Mouse (Mus musculus): ENCODE results near the gene Atg16l2. TPM values are rescaled to one million over a fixed set of nuclear protein-coding genes. Genes with fewer than 3 reads are reported as not detected.

Atg16l2 gene
- polyA plus RNA-seq, 1 experiment from 2014 or later, result 25.8 TPM

- Histone ChIP-seq H3K36me3 (peaks cover 26% of the 10 kb centered on the region), H3K27me3 (no peaks in the 10 kb centered on the region), H3K4me2 (no peak overlapping the region), H3K4me1 (replicated peaks) (no peaks in the 10 kb centered on the region), H3K9me3 (no peaks in the 10 kb centered on the region), H3K9ac (replicated peaks) (no peak overlapping the region), H3K4me3 (replicated peaks) (no peak overlapping the region), H3K27ac (no peak overlapping the region)
- WGBS, result 79% methylated on average over 3 of the region's 3 CpGs
- ATAC-seq (ENCODE audit: insufficient number of reproducible peaks, insufficient read depth, low FRiP score, low TSS enrichment, low read depth), result no peak
Measured at GRCm38 (mm10) chr7:101267457-101268259, 34.4 kb downstream of the Atg16l2 start.

DNA sequence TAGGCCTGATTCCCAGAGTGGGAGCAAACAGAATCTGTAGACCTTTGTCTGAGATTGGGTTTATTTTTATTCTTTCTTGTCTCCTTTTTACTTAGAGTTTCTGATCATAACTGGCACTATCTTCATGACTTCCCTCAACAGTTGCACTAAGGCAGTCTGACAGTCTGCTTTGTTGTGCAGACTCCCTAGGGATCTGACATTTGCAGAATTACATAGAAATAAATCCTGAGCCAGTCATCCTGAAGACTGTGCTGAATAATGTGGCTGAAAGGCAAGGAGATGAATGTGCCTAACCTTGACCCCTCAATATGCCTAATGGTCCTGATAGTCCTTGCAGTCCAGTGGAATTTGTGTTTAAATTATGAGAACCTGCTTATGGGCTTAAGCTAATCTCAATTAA is 38.5 kb downstream of the Atg16l2 start:
- Histone ChIP-seq H3K27ac (no peak overlapping the region), H3K4me1 (replicated peaks) (no peaks in the 10 kb centered on the region), H3K27me3 (no peaks in the 10 kb centered on the region), H3K4me3 (replicated peaks) (no peak overlapping the region), H3K4me2 (no peak overlapping the region), H3K9ac (replicated peaks) (no peak overlapping the region), H3K9me3 (no peaks in the 10 kb centered on the region), H3K36me3 (peaks cover 33% of the 10 kb centered on the region)
- ATAC-seq (ENCODE audit: insufficient number of reproducible peaks, insufficient read depth, low FRiP score, low TSS enrichment, low read depth), result no peak

- Histone ChIP-seq H3K9me3 (no peaks in the 10 kb centered on the region), H3K4me3 (replicated peaks) (no peak overlapping the region), H3K4me1 (replicated peaks) (no peaks in the 10 kb centered on the region), H3K27ac (no peak overlapping the region), H3K9ac (replicated peaks) (no peak overlapping the region), H3K27me3 (no peaks in the 10 kb centered on the region), H3K4me2 (no peak overlapping the region), H3K36me3 (peaks cover 30% of the 10 kb centered on the region)
- 90% methylated on average over 4 of the region's 4 CpGs for WGBS
- ATAC-seq (ENCODE audit: insufficient number of reproducible peaks, insufficient read depth, low FRiP score, low TSS enrichment, low read depth), result no peak
Measured at GRCm38 (mm10) chr7:101261941-101262546, 40.0 kb downstream of the Atg16l2 start.

DNA sequence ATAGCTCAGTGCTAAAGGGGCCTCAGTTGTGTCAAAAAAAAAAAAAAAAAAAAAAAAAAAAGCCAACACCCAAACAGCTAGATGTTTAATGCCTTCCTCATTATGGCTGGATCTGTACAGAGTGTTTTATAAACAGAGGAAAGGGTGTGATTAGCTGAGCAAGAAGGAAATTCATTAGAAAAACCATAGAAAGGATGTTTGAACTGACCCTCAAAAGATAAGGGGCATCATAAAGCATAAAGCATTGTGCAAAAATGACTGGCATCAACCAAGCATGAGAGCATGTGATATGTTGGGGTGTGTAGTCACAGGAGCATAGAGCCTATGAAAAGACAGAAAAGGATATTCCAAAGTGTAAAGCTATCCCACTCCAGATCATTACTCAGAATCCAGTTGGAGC is 43.6 kb downstream of the Atg16l2 start:
- no peak for ATAC-seq (ENCODE audit: insufficient number of reproducible peaks, insufficient read depth, low FRiP score, low TSS enrichment, low read depth)
- Histone ChIP-seq H3K9ac (replicated peaks) (no peak overlapping the region), H3K36me3 (peaks cover 51% of the 10 kb centered on the region)

GRCm38 (mm10) chr7:101253071-101253470 is 49.0 kb downstream of the Atg16l2 start:
- Histone ChIP-seq H3K9ac (replicated peaks) (no peak overlapping the region), H3K4me2 (no peak overlapping the region), H3K4me3 (replicated peaks) (no peak overlapping the region), H3K27me3 (no peaks in the 10 kb centered on the region), H3K36me3 (peaks cover 43% of the 10 kb centered on the region), H3K9me3 (no peaks in the 10 kb centered on the region), H3K4me1 (replicated peaks) (no peaks in the 10 kb centered on the region), H3K27ac (no peak overlapping the region)
- no peak for ATAC-seq (ENCODE audit: insufficient number of reproducible peaks, insufficient read depth, low FRiP score, low TSS enrichment, low read depth)
- WGBS, result 68% methylated on average over 2 of the region's 2 CpGs

More for the DNA sequence above, 43.6 kb downstream of the Atg16l2 start:
- Histone ChIP-seq H3K27me3 (no peaks in the 10 kb centered on the region), H3K27ac (no peak overlapping the region), H3K4me3 (replicated peaks) (no peak overlapping the region), H3K4me2 (no peak overlapping the region), H3K9me3 (no peaks in the 10 kb centered on the region), H3K4me1 (replicated peaks) (no peaks in the 10 kb centered on the region)

DNA sequence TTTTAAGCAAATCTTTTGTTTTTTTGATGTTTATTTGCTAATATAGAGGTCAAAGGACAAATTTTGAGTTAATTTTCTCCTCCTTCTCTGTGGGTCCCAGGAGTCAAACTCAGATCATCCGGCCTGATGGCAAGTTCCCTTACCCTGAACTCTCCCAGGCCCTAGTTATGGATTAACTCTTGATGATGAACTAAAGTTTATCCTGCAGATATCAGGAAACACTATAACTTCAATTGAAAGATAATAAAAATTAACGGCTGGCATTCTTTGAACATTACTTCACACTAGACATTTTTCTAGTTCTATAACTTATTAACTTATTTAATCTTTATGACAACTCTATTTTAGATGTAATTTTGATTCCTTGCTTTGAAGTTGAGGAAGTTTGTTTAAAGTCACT is 52.9 kb downstream of the Atg16l2 start:
- Histone ChIP-seq H3K9me3 (no peaks in the 10 kb centered on the region), H3K4me1 (replicated peaks) (no peaks in the 10 kb centered on the region), H3K9ac (replicated peaks) (no peak overlapping the region), H3K4me2 (no peak overlapping the region), H3K36me3 (peaks cover 32% of the 10 kb centered on the region), H3K4me3 (replicated peaks) (no peak overlapping the region), H3K27ac (no peak overlapping the region), H3K27me3 (no peaks in the 10 kb centered on the region)
- WGBS, result 74% methylated on average over 2 of the region's 2 CpGs
- ATAC-seq (ENCODE audit: insufficient number of reproducible peaks, insufficient read depth, low FRiP score, low TSS enrichment, low read depth), result no peak

DNA sequence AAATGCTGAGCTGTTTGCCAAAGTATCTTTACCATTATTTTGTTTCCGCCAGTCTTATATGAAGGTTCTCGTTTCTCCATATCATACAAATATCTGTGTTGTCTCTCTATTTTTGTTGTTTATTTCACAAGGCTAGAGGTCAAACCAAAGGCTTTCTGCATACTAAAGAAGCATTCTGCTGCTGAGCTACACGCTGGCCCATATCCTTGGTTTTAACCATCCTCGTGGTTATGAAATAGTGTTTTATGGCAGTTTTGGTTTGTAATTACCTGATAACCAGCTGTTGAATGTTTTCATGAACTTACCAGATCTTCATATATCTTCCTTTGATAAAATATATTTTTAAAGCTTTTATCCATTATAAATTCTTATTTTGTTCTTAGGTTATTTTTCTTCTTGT is 53.3 kb downstream of the Atg16l2 start:
- no peaks in the 10 kb centered on the region for H3K27me3 ChIP-seq
- H3K9ac ChIP-seq (replicated peaks), result no peak overlapping the region
- no peaks in the 10 kb centered on the region for H3K4me1 ChIP-seq (replicated peaks)
- H3K9me3 ChIP-seq, result no peaks in the 10 kb centered on the region
- no peak overlapping the region for H3K4me2 ChIP-seq
- H3K27ac ChIP-seq, result no peak overlapping the region
- H3K36me3 ChIP-seq, result peaks cover 29% of the 10 kb centered on the region
- no peak for ATAC-seq (ENCODE audit: insufficient number of reproducible peaks, insufficient read depth, low FRiP score, low TSS enrichment, low read depth)
- WGBS, result 88% methylated on average over 4 of the region's 4 CpGs
- H3K4me3 ChIP-seq (replicated peaks), result no peak overlapping the region

DNA sequence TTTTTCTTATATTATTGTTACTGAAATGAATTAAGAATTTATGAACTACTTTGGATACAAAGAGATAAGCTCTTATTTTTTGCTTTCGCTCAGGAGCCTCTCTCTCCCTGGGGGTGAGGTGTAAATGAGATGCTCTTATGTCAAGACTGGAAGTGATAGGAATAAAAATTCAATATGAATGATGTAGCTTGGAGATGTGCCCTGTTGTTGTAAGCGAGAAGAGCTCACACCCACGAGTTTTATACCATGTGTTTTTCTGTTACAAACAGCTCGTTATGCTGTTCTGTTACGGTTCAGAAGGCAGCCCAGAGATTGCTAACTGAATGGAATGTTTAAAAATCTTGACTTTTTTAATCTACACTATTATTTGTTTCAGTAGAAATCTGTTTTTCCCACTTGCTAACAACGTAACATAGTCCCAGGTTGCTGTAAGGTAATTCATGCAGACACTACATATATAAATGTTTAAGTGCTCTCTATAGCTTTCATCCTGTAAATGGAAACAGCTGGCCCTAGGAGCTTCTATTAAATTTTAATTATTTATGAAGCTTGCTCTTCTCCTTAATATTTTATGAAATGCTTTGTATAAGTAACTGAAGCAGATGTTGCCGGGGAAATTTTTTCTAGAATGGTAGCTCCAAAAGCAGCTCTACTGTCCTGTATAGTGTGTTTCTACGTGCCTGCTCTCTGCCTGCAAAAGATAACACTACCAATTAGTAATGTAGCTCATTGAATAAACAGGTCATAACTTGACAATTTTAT is 65.2 kb downstream of the Atg16l2 start:
- no peaks in the 10 kb centered on the region for H3K4me1 ChIP-seq (replicated peaks)
- no peak overlapping the region for H3K4me2 ChIP-seq
- no peaks in the 10 kb centered on the region for H3K9me3 ChIP-seq
- WGBS, result 61% methylated on average over 8 of the region's 8 CpGs
- H3K27me3 ChIP-seq, result no peaks in the 10 kb centered on the region
- peaks cover 16% of the 10 kb centered on the region; the same call in 1 of the 2 replicates for H3K36me3 ChIP-seq
- ATAC-seq (ENCODE audit: insufficient number of reproducible peaks, insufficient read depth, low FRiP score, low TSS enrichment, low read depth), result no peak
- H3K9ac ChIP-seq (replicated peaks), result no peak overlapping the region
- no peak overlapping the region for H3K27ac ChIP-seq
- no peak overlapping the region for H3K4me3 ChIP-seq (replicated peaks)

DNA sequence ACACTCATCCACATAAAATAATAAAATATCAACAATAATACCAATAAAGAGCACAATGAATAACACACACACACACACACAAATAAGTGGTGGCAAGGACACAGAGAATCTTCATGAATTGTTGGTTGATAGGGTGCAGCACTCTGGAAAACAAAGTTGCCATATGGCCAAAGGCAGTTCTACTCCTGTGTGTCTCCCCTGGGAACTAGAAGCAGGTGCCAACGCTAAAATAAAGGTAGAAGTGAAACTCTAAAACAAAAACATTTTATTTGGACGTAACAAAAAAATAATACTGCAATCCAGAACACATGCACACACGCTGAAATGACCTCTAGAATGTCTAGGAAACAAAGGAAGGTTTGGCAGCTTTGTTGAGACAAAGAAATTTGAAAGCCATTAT is 69.3 kb downstream of the Atg16l2 start:
- Histone ChIP-seq H3K9me3 (no peaks in the 10 kb centered on the region), H3K4me1 (replicated peaks) (no peaks in the 10 kb centered on the region), H3K36me3 (no peaks in the 10 kb centered on the region), H3K27ac (no peak overlapping the region), H3K4me2 (no peak overlapping the region), H3K27me3 (no peaks in the 10 kb centered on the region), H3K9ac (replicated peaks) (no peak overlapping the region), H3K4me3 (replicated peaks) (no peak overlapping the region)
- 87% methylated on average over 3 of the region's 3 CpGs for WGBS
- ATAC-seq (ENCODE audit: insufficient number of reproducible peaks, insufficient read depth, low FRiP score, low TSS enrichment, low read depth), result no peak

- 53% methylated on average over 1 of the region's 2 CpGs for WGBS
- no peak overlapping the region for H3K4me3 ChIP-seq (replicated peaks)
- H3K4me2 ChIP-seq, result no peak overlapping the region
- ATAC-seq (ENCODE audit: insufficient number of reproducible peaks, insufficient read depth, low FRiP score, low TSS enrichment, low read depth), result no peak
- no peaks in the 10 kb centered on the region for H3K27me3 ChIP-seq
- no peak overlapping the region for H3K9ac ChIP-seq (replicated peaks)
- no peak overlapping the region for H3K27ac ChIP-seq
- H3K4me1 ChIP-seq (replicated peaks), result no peaks in the 10 kb centered on the region
- H3K36me3 ChIP-seq, result no peaks in the 10 kb centered on the region
- H3K9me3 ChIP-seq, result no peaks in the 10 kb centered on the region
Measured at GRCm38 (mm10) chr7:101231458-101231857, 70.6 kb downstream of the Atg16l2 start.

GRCm38 (mm10) chr7:101229336-101229735 is 72.7 kb downstream of the Atg16l2 start:
- Histone ChIP-seq H3K9ac (replicated peaks) (no peak overlapping the region), H3K27me3 (no peaks in the 10 kb centered on the region), H3K36me3 (no peaks in the 10 kb centered on the region), H3K4me2 (no peak overlapping the region), H3K4me3 (replicated peaks) (no peak overlapping the region), H3K9me3 (no peaks in the 10 kb centered on the region), H3K4me1 (replicated peaks) (no peaks in the 10 kb centered on the region), H3K27ac (no peak overlapping the region)
- WGBS, result 40% methylated on average over 1 of the region's 1 CpGs
- ATAC-seq (ENCODE audit: insufficient number of reproducible peaks, insufficient read depth, low FRiP score, low TSS enrichment, low read depth), result no peak

Measured in limb, embryonic 12.5 days (tissue).